ENCODE assay signal across 16 mouse cellular contexts in the genomic region with DNA sequence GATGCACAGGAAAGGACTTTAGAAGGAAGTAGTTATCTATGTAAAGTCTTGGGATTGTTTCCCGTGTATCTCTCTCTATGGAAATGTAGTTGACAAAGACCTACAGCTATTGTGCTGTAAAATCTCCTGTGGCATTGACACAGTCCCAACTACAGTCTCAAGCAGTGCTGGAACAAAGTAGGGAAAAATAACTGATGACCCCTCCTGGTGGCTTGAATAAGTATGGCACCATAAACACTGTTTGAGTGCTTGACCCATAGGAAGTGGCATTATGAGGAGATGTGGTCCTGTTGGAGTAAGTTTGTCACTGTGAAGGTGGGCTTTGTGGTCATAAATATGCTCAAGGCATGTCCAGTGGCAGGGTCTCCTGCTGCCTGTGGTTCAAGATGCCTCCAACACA.
A peak's percentile ranks its signal among the peaks of the same experiment; 100 is the strongest.
DNase-seq lines count a peak whose midpoint lies in the region; ATAC-seq and TF ChIP-seq lines count a peak whose summit lies in the region.
"Had no signal": no experiment of that assay in that cellular context is flagged by ENCODE, and none has a peak within 500 bp of the region (broad histone marks: within the 10 kb centered on the region; RNA-seq: fewer than 3 reads in every experiment).

No protein-coding gene starts in this region.

- ATAC-seq in embryonic facial prominence, embryonic 11.5 days (replicated peaks; ENCODE audit: insufficient number of reproducible peaks, low FRiP score, low TSS enrichment, low read depth) = no peak
- ATAC-seq: forebrain, embryonic 15.5 days had no signal

- peak; percentile 5 for DNase-seq in embryonic facial prominence, embryonic 11.5 days (ENCODE audit: low spot score)
- DNase-seq in embryonic facial prominence, embryonic 10.5 days (ENCODE audit: low spot score) = no peak
- DNase-seq in layer of hippocampus, adult 2 months (ENCODE audit: low spot score in 2 of 2) = no peak
- DNase-seq in layer of hippocampus, adult 11-12 months (ENCODE audit: low spot score) = no peak
- DNase-seq in ES-CJ7 (ENCODE audit: low read depth, low spot score) = peak; percentile 57
- DNase-seq in mesoderm, embryonic 11.5 days (ENCODE audit: low read depth, low spot score) = peak; percentile 6
- no peak for DNase-seq in left cerebral cortex, adult 8-10 months (ENCODE audit: low spot score in 2 of 2)
- no peak for DNase-seq in kidney, adult 18-20 months
- DNase-seq: layer of hippocampus, adult 9-11 months; right cerebral cortex, postnatal 14 days; thymus, postnatal 4 days had no signal

- WGBS in embryonic facial prominence, embryonic 11.5 days = 69% methylated on average over 1 of the region's 1 CpGs
- 59% methylated on average over 1 of the region's 1 CpGs for WGBS in embryonic facial prominence, embryonic 10.5 days

- no peaks in the 10 kb centered on the region for H3K9me3 ChIP-seq in embryonic facial prominence, embryonic 11.5 days (replicated peaks; ENCODE audit: control insufficient read depth, low read length)
- H3K9me3 ChIP-seq in embryonic facial prominence, embryonic 10.5 days = no peaks in the 10 kb centered on the region
- H3K9me3 ChIP-seq: limb, embryonic 12.5 days; liver, embryonic 15.5 days had no signal

- H3K36me3 ChIP-seq in embryonic facial prominence, embryonic 11.5 days (replicated peaks; ENCODE audit: control insufficient read depth, insufficient read depth, low read depth, low read length) = no peaks in the 10 kb centered on the region
- no peaks in the 10 kb centered on the region for H3K36me3 ChIP-seq in embryonic facial prominence, embryonic 10.5 days (replicated peaks)
- H3K36me3 ChIP-seq: forebrain, embryonic 15.5 days; limb, embryonic 12.5 days; liver, embryonic 15.5 days; midbrain, embryonic 12.5 days had no signal

- no peak overlapping the region for H3K9ac ChIP-seq in embryonic facial prominence, embryonic 11.5 days (replicated peaks; ENCODE audit: low read length)
- H3K9ac ChIP-seq: forebrain, embryonic 15.5 days; limb, embryonic 12.5 days; liver, embryonic 15.5 days; midbrain, embryonic 12.5 days had no signal

- no peak overlapping the region for H3K27ac ChIP-seq in embryonic facial prominence, embryonic 11.5 days (replicated peaks; ENCODE audit: low read depth, low read length)
- no peak overlapping the region for H3K27ac ChIP-seq in embryonic facial prominence, embryonic 10.5 days (replicated peaks)
- H3K27ac ChIP-seq in layer of hippocampus, adult 2 months = no peak overlapping the region
- H3K27ac ChIP-seq: forebrain, embryonic 15.5 days; limb, embryonic 12.5 days; liver, embryonic 15.5 days; midbrain, embryonic 12.5 days had no signal

- H3K27me3 ChIP-seq in embryonic facial prominence, embryonic 11.5 days (ENCODE audit: control insufficient read depth, insufficient read depth, low read length) = no peaks in the 10 kb centered on the region
- H3K27me3 ChIP-seq in embryonic facial prominence, embryonic 10.5 days (replicated peaks; ENCODE audit: low read depth, poor library complexity, severe bottlenecking) = no peaks in the 10 kb centered on the region
- H3K27me3 ChIP-seq: forebrain, embryonic 15.5 days; limb, embryonic 12.5 days; liver, embryonic 15.5 days; midbrain, embryonic 12.5 days had no signal

- H3K4me1 ChIP-seq in embryonic facial prominence, embryonic 11.5 days (ENCODE audit: control insufficient read depth, insufficient read depth, low read length) = no peaks in the 10 kb centered on the region
- H3K4me1 ChIP-seq in embryonic facial prominence, embryonic 10.5 days = no peaks in the 10 kb centered on the region
- H3K4me1 ChIP-seq: forebrain, embryonic 15.5 days; limb, embryonic 12.5 days; liver, embryonic 15.5 days; midbrain, embryonic 12.5 days had no signal

- H3K4me2 ChIP-seq in embryonic facial prominence, embryonic 11.5 days (ENCODE audit: low read depth, low read length) = no peak overlapping the region
- H3K4me2 ChIP-seq: forebrain, embryonic 15.5 days; limb, embryonic 12.5 days; liver, embryonic 15.5 days; midbrain, embryonic 12.5 days had no signal

- peak; percentile 56 for TF ChIP-seq CTCF in layer of hippocampus, adult 2 months (conservative IDR thresholded peaks at IDR 0.05)

- H3K4me3 ChIP-seq in embryonic facial prominence, embryonic 11.5 days (ENCODE audit: low read depth, low read length) = no peak overlapping the region
- no peak overlapping the region for H3K4me3 ChIP-seq in embryonic facial prominence, embryonic 10.5 days
- H3K4me3 ChIP-seq in layer of hippocampus, adult 2 months = no peak overlapping the region
- H3K4me3 ChIP-seq: forebrain, embryonic 15.5 days; limb, embryonic 12.5 days; liver, embryonic 15.5 days; midbrain, embryonic 12.5 days; myocyte had no signal

Comparison
In these comparisons a context has a peak if more than half of its experiments do, and no peak if none do; other contexts are left out.
1. DNase-seq: peak in embryonic facial prominence, embryonic 11.5 days (single experiment), ES-CJ7 (single experiment) and mesoderm, embryonic 11.5 days (single experiment); none in embryonic facial prominence, embryonic 10.5 days (single experiment), layer of hippocampus, adult 2 months (0 of 2), layer of hippocampus, adult 11-12 months (single experiment), left cerebral cortex, adult 8-10 months (0 of 2) and kidney, adult 18-20 months (single experiment).